ENCODE assay signal across 9 mouse cellular contexts in genomic region chr16:17848928-17849327, GRCm38 (mm10). TPM values are rescaled to one million over a fixed set of nuclear protein-coding genes. Genes with fewer than 3 reads are reported as not detected.
DNase-seq lines count a peak whose midpoint lies in the region; ATAC-seq lines count a peak whose summit lies in the region.
"Had no signal": no experiment of that assay in that cellular context is flagged by ENCODE, and none has a peak within 500 bp of the region (broad histone marks: within the 10 kb centered on the region; RNA-seq: fewer than 3 reads in every experiment).

No protein-coding gene starts in this region.

- H3K4me3 ChIP-seq in hindbrain, embryonic 14.5 days (replicated peaks; ENCODE audit: low read length) = no peak overlapping the region

- H3K36me3 ChIP-seq in hindbrain, embryonic 14.5 days (replicated peaks; ENCODE audit: control insufficient read depth, insufficient read depth) = peaks cover 95% of the 10 kb centered on the region

- peak; percentile 64 for ATAC-seq in frontal cortex, adult (ENCODE audit: low TSS enrichment)
- peak; percentile 77 for ATAC-seq in hindbrain, embryonic 14.5 days (ENCODE audit: low FRiP score)
- ATAC-seq in megakaryocyte progenitor cell, adult 5-6 weeks (replicated peaks; ENCODE audit: poor library complexity) = peak; percentile 79
- no peak for ATAC-seq in activated CD4-positive, CD25-positive, alpha-beta regulatory T cell, adult 4 months

- no peaks in the 10 kb centered on the region for H3K27me3 ChIP-seq in hindbrain, embryonic 14.5 days (ENCODE audit: control insufficient read depth, insufficient read depth, low read length)

- H3K4me2 ChIP-seq in hindbrain, embryonic 14.5 days (replicated peaks) = no peak overlapping the region

- 35% methylated on average over 1 of the region's 1 CpGs for WGBS in hindbrain, embryonic 14.5 days

- no peaks in the 10 kb centered on the region for H3K9me3 ChIP-seq in hindbrain, embryonic 14.5 days (ENCODE audit: control insufficient read depth, low read length)

- no peak for DNase-seq in frontal cortex, postnatal 14 days (ENCODE audit: low spot score in 2 of 2)
- peak; percentile 40 for DNase-seq in right cerebral cortex, postnatal 14 days
- DNase-seq in right cerebral cortex, postnatal 25 days = no peak
- peak; percentile 77 for DNase-seq in cerebellum, adult 8-10 months
- DNase-seq in hindbrain, embryonic 14.5 days (ENCODE audit: low spot score) = peak; percentile 86

- no peaks in the 10 kb centered on the region for H3K4me1 ChIP-seq in hindbrain, embryonic 14.5 days (replicated peaks; ENCODE audit: control insufficient read depth, insufficient read depth, low read length)

- H3K27ac ChIP-seq in hindbrain, embryonic 14.5 days = peak overlapping the region; percentile 50

- no peak overlapping the region for H3K9ac ChIP-seq in hindbrain, embryonic 14.5 days

RNA-seq across cellular contexts. Expression of gene Car15, which starts 10.8 kb away (rescaled TPM):
- polyA plus RNA-seq in hindbrain, embryonic 14.5 days (2014; fragmentation: Nextera tagmentation; extraction: Ambion mirVana) = 2.5 and 3.4 TPM in 2 replicates
- total RNA-seq in megakaryocyte progenitor cell, adult 5-6 weeks (2015) = 1.3 and 1.9 TPM in 2 replicates
- 1.2 and 2.5 TPM in 2 replicates for total RNA-seq in megakaryocyte progenitor cell, adult 5-6 weeks (2017)
- 1 to 10 TPM; 2.7 to 3.3 TPM for polyA plus RNA-seq in activated CD4-positive, CD25-positive, alpha-beta regulatory T cell, adult 4 months (2017; shearing (Covaris generic))

RNA-seq across cellular contexts. Expression of gene B830017H08Rik, which starts 16.0 kb away (rescaled TPM):
- 6.0 and 6.1 TPM in 2 replicates for polyA plus RNA-seq in hindbrain, embryonic 14.5 days (2014; fragmentation: Nextera tagmentation; extraction: Ambion mirVana)
- total RNA-seq in megakaryocyte progenitor cell, adult 5-6 weeks (2015) = not detected in 2 replicates
- not detected in 2 replicates for total RNA-seq in megakaryocyte progenitor cell, adult 5-6 weeks (2017)
- polyA plus RNA-seq in activated CD4-positive, CD25-positive, alpha-beta regulatory T cell, adult 4 months (2017; shearing (Covaris generic)) = not detected
- polyA plus RNA-seq: large intestine, adult 2 months had no signal

RNA-seq across cellular contexts. Expression of gene Gm20518, which starts 42.5 kb away (rescaled TPM):
- 0.29 and 0.48 TPM in 2 replicates for polyA plus RNA-seq in hindbrain, embryonic 14.5 days (2014; fragmentation: Nextera tagmentation; extraction: Ambion mirVana)
- total RNA-seq in megakaryocyte progenitor cell, adult 5-6 weeks (2015) = 0.05 and 0.20 TPM in 2 replicates
- 0.20 TPM in 1 of 2 replicates, not detected in the other for total RNA-seq in megakaryocyte progenitor cell, adult 5-6 weeks (2017)
- under 1 TPM in 1 of 2 experiments, not detected in 1; 0.15 TPM for polyA plus RNA-seq in activated CD4-positive, CD25-positive, alpha-beta regulatory T cell, adult 4 months (2017; shearing (Covaris generic))

RNA-seq across cellular contexts. Expression of gene Tssk1, which starts 45.1 kb away (rescaled TPM):
- 0.05 and 0.13 TPM in 2 replicates for polyA plus RNA-seq in hindbrain, embryonic 14.5 days (2014; fragmentation: Nextera tagmentation; extraction: Ambion mirVana)
- not detected in 2 replicates for total RNA-seq in megakaryocyte progenitor cell, adult 5-6 weeks (2015)
- not detected in 2 replicates for total RNA-seq in megakaryocyte progenitor cell, adult 5-6 weeks (2017)
- polyA plus RNA-seq in activated CD4-positive, CD25-positive, alpha-beta regulatory T cell, adult 4 months (2017; shearing (Covaris generic)) = not detected

RNA-seq across cellular contexts. Expression of gene Dgcr2, which starts 49.4 kb away (rescaled TPM):
- polyA plus RNA-seq in hindbrain, embryonic 14.5 days (2014; fragmentation: Nextera tagmentation; extraction: Ambion mirVana) = 105 TPM in 2 replicates
- total RNA-seq in megakaryocyte progenitor cell, adult 5-6 weeks (2015) = 21.6 and 23.8 TPM in 2 replicates
- total RNA-seq in megakaryocyte progenitor cell, adult 5-6 weeks (2017) = 40.4 and 50.0 TPM in 2 replicates
- polyA plus RNA-seq in activated CD4-positive, CD25-positive, alpha-beta regulatory T cell, adult 4 months (2017; shearing (Covaris generic)) = 10 to 100 TPM; 17.6 to 20.8 TPM

Comparison
In these comparisons a context has a peak if more than half of its experiments do, and no peak if none do; other contexts are left out.
1. DNase-seq: peak in right cerebral cortex, postnatal 14 days (single experiment), cerebellum, adult 8-10 months (single experiment) and hindbrain, embryonic 14.5 days (single experiment); none in frontal cortex, postnatal 14 days (0 of 2) and right cerebral cortex, postnatal 25 days (single experiment).